Mouse (Mus musculus): Measurements from ENCODE around the gene Srrm4. TPM values are rescaled to one million over a fixed set of nuclear protein-coding genes. Genes with fewer than 3 reads are reported as not detected.
A peak's percentile ranks its signal among the peaks of the same experiment; 100 is the strongest.

Srrm4 gene
- polyA plus RNA-seq, 1 experiment from 2014 or later, result 22.6 TPM

DNA sequence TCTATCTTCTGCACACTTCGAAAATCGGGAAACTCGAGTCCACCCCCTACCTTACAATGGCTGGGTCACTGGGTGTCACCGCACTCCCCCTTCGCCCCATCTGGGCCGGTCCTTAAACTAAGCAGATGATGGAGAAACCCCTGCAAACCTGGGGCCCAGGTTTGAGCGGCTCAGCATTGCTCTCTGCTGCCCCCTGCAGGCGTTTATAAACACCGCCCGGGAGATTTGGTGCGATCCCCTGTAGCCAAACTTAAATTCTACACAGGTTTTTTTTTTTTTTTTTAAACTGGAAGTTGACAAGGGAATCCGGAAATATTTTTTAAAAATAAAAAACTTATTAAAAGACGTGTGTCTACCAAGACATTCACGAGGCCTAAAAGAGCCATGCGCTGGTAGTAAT, 115.6 kb downstream of the Srrm4 start:
- Histone ChIP-seq H3K9me3 (ENCODE audit: control insufficient read depth, low read length) (no peaks in the 10 kb centered on the region), H3K27me3 (ENCODE audit: control insufficient read depth, insufficient read depth, low read length) (no peaks in the 10 kb centered on the region), H3K36me3 (ENCODE audit: control insufficient read depth, insufficient read depth, low read length) (peaks cover 19% of the 10 kb centered on the region), H3K9ac (replicated peaks; ENCODE audit: low read length) (no peak overlapping the region), H3K4me2 (ENCODE audit: low read length) (no peak overlapping the region), H3K27ac (replicated peaks; ENCODE audit: low read depth, low read length) (no peak overlapping the region), H3K4me3 (replicated peaks; ENCODE audit: low read depth, low read length) (no peak overlapping the region), H3K4me1 (ENCODE audit: control insufficient read depth, insufficient read depth, low read length) (no peaks in the 10 kb centered on the region)
- ATAC-seq (ENCODE audit: low FRiP score, low TSS enrichment) (no peak), DNase-seq (peak; percentile 84)
- 14% methylated on average over 15 of the region's 15 CpGs for WGBS

DNA sequence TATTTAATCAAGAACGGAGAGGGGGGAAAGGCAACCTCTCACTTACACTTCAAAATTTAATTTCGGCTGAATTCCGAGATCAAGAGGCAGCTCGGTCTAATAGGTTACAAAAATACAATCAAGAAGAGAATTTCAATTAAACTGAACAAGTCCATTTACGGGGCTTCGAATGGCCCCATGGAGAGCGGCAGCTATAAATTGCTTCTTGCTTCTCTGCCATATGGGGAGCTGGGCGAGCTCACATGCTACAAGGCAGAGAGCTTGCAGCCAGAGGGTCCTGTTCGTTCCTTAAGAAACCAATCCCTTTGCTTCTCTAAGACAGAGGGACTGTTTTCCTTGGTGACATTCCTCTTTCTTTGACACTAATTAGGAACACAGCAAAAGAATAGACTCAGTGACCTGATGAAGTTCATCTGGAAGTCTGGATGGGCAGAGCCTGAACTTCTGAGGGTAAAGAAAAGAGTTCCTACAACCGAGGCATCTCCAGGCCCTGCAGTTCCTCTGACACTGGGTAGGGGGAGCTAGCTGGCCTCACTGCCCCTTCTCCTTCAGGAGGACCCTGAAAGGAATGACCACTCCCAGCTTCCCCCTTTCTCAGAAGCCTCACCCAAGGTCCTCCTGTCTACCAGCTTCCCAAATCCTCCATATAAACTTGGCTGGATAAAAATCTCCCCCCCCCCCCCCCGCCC, 130.1 kb downstream of the Srrm4 start:
- Histone ChIP-seq H3K9me3 (ENCODE audit: control insufficient read depth, low read length) (peaks cover 24% of the 10 kb centered on the region), H3K9ac (replicated peaks; ENCODE audit: low read length) (no peak overlapping the region), H3K4me1 (ENCODE audit: control insufficient read depth, insufficient read depth, low read length) (peaks cover 15% of the 10 kb centered on the region), H3K36me3 (ENCODE audit: control insufficient read depth, insufficient read depth, low read length) (peaks cover 51% of the 10 kb centered on the region), H3K27me3 (ENCODE audit: control insufficient read depth, insufficient read depth, low read length) (no peaks in the 10 kb centered on the region), H3K4me2 (ENCODE audit: low read length) (no peak overlapping the region), H3K27ac (replicated peaks; ENCODE audit: low read depth, low read length) (no peak overlapping the region), H3K4me3 (replicated peaks; ENCODE audit: low read depth, low read length) (no peak overlapping the region)
- WGBS, result 40% methylated on average over 11 of the region's 11 CpGs
- peak; percentile 50 for DNase-seq
- ATAC-seq (ENCODE audit: low FRiP score, low TSS enrichment), result no peak

DNA sequence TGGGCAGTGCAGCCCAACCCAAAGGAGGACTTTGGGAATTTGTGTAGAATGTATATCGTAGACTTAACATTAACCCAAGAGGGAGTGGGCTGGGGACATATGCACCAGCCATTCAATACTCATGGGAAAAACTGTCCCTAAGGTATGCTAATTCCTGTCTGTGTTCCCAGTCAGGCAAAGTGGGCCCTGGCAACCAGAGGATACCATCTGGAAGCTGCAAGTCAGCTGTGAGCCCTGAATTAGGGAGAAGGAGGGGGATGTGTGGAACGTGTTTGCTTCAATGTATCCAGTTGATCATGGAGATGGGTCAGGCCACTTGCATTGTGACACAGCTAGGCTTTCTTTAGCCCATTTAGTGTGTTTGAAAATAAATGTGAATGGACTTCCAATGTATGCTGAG, 131.6 kb downstream of the Srrm4 start:
- H3K4me1 ChIP-seq (ENCODE audit: control insufficient read depth, insufficient read depth, low read length), result peaks cover 15% of the 10 kb centered on the region
- DNase-seq (no peak), ATAC-seq (ENCODE audit: low FRiP score, low TSS enrichment) (no peak)
- H3K36me3 ChIP-seq (ENCODE audit: control insufficient read depth, insufficient read depth, low read length), result peaks cover 39% of the 10 kb centered on the region
- H3K27ac ChIP-seq (replicated peaks; ENCODE audit: low read depth, low read length), result no peak overlapping the region
- no peak overlapping the region for H3K9ac ChIP-seq (replicated peaks; ENCODE audit: low read length)
- WGBS, result 58% methylated on average over 2 of the region's 2 CpGs
- H3K27me3 ChIP-seq (ENCODE audit: control insufficient read depth, insufficient read depth, low read length), result no peaks in the 10 kb centered on the region
- H3K4me3 ChIP-seq (replicated peaks; ENCODE audit: low read depth, low read length), result no peak overlapping the region
- H3K9me3 ChIP-seq (ENCODE audit: control insufficient read depth, low read length), result peaks cover 9% of the 10 kb centered on the region
- no peak overlapping the region for H3K4me2 ChIP-seq (ENCODE audit: low read length)

DNA sequence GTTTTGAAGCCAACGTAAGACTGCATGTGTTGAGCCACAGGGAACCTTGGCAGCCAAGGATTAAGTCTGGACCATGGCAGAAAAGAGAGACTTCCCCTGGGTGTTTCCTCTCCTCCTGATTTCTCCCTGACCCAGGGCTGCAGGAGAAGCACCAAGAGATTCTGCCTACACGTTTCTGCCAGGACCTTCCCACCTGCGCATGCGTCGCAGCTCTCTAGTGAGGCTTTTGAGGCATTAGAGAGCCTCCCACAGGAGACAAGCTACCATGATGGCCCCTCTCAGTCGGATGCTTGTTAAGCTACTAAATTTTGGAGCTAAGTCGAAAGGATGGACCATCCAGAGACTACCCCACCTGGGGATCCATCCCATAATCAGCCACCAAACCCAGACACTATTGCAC, 133.8 kb downstream of the Srrm4 start:
- no peak overlapping the region for H3K27ac ChIP-seq (replicated peaks; ENCODE audit: low read depth, low read length)
- WGBS, result 75% methylated on average over 7 of the region's 7 CpGs
- H3K9ac ChIP-seq (replicated peaks; ENCODE audit: low read length), result no peak overlapping the region
- H3K4me3 ChIP-seq (replicated peaks; ENCODE audit: low read depth, low read length), result no peak overlapping the region
- no peak overlapping the region for H3K4me2 ChIP-seq (ENCODE audit: low read length)
- DNase-seq, result no peak
- peaks cover 25% of the 10 kb centered on the region for H3K36me3 ChIP-seq (ENCODE audit: control insufficient read depth, insufficient read depth, low read length)
- no peaks in the 10 kb centered on the region for H3K9me3 ChIP-seq (ENCODE audit: control insufficient read depth, low read length)
- H3K4me1 ChIP-seq (ENCODE audit: control insufficient read depth, insufficient read depth, low read length), result peaks cover 17% of the 10 kb centered on the region
- no peaks in the 10 kb centered on the region for H3K27me3 ChIP-seq (ENCODE audit: control insufficient read depth, insufficient read depth, low read length)
- ATAC-seq (ENCODE audit: low FRiP score, low TSS enrichment), result no peak

DNA sequence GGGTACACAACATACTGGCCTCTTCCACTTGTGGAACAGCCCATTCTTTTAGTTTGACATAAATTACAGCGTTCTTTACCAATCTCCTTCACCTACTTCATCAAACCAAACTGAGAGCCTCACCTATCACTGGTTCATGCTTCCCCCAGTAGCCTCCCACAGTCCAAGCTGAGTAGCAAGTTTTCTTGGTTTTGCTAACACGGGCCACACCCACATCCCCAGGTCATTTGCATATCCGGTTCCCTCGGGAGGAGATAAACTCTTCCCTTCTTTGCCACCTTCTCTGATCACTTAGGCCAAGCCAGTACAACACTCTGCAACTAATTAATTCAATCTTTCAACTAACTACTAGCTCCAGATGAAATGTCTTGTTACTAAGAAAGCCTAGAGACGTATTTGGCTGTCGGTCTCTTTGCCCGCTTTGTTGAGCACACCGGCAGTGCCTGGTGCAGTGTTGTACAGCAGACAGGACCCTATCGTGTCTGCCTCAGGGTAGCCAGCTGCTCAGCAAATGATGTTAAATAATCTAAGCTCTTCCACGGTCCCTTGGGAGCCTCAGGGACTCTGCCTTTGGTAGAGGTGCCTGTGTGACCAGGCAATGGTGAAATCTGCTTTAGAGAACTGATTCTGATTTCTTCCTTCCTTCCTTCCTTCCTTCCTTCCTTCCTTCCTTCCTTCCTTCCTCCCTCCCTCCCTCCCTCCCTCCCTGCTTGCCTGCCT, 134.7 kb downstream of the Srrm4 start:
- H3K4me2 ChIP-seq (ENCODE audit: low read length), result no peak overlapping the region
- H3K9me3 ChIP-seq (ENCODE audit: control insufficient read depth, low read length), result no peaks in the 10 kb centered on the region
- H3K4me1 ChIP-seq (ENCODE audit: control insufficient read depth, insufficient read depth, low read length), result peaks cover 17% of the 10 kb centered on the region
- H3K27ac ChIP-seq (replicated peaks; ENCODE audit: low read depth, low read length), result no peak overlapping the region
- WGBS, result 28% methylated on average over 10 of the region's 10 CpGs
- ATAC-seq (ENCODE audit: low FRiP score, low TSS enrichment), result no peak
- no peaks in the 10 kb centered on the region for H3K27me3 ChIP-seq (ENCODE audit: control insufficient read depth, insufficient read depth, low read length)
- no peak overlapping the region for H3K4me3 ChIP-seq (replicated peaks; ENCODE audit: low read depth, low read length)
- peak; percentile 77 for DNase-seq
- H3K36me3 ChIP-seq (ENCODE audit: control insufficient read depth, insufficient read depth, low read length), result peaks cover 27% of the 10 kb centered on the region
- no peak overlapping the region for H3K9ac ChIP-seq (replicated peaks; ENCODE audit: low read length)

DNA sequence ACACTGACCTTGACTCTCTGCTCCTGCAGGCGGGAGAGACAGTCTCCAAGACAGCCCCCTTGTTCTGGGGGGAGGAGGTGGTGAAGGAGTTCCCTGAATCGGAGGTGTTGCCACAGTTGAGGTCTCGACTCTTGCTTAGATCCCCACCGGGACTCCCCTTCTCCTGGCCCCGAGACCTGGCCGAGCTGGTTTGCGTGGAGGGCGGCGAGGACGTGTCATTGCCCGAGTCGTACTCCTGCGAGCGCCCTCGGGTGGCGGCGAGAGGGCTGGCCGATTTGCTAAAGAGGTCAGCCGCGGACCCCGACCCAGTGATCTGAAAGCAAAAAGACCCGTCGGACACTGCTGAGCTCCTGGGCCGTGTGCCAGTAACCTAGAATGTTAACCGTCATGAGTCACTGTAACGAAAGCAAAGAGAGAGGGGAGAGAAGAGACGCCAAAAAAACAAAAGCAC, 138.2 kb downstream of the Srrm4 start:
- no peak overlapping the region for H3K4me3 ChIP-seq (replicated peaks; ENCODE audit: low read depth, low read length)

DNA sequence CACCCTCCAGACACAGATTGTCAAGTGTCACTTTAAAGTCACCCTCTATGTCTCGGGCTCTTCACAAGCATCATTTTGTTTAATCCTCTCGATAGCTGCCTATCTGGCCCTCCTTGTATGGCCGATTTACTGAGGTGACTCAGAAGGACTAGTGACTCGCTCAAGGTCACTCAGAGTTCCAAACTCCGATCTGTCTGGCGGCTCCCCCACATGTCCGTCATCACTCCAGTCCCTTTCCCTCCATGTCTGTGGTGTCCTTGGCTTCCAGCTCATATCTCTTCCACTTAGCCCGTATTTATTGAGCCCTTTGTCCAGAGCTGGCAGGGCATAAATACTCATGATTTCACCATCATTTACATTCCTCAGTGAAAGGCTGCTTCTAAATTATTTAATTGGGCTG, 140.7 kb downstream of the Srrm4 start:
- ATAC-seq (ENCODE audit: low FRiP score, low TSS enrichment) (no peak), DNase-seq (no peak)
- H3K4me1 ChIP-seq (ENCODE audit: control insufficient read depth, insufficient read depth, low read length), result 0 out of 2 replicates have a peak, but pooled peaks cover 9% of the 10 kb centered on the region
- no peaks in the 10 kb centered on the region for H3K27me3 ChIP-seq (ENCODE audit: control insufficient read depth, insufficient read depth, low read length)
- no peak overlapping the region for H3K4me3 ChIP-seq (replicated peaks; ENCODE audit: low read depth, low read length)
- no peaks in the 10 kb centered on the region for H3K9me3 ChIP-seq (ENCODE audit: control insufficient read depth, low read length)
- H3K4me2 ChIP-seq (ENCODE audit: low read length), result no peak overlapping the region
- WGBS, result 91% methylated on average over 8 of the region's 8 CpGs
- H3K9ac ChIP-seq (replicated peaks; ENCODE audit: low read length), result no peak overlapping the region
- peaks cover 25% of the 10 kb centered on the region; the same call in 1 of the 2 replicates for H3K36me3 ChIP-seq (ENCODE audit: control insufficient read depth, insufficient read depth, low read length)
- H3K27ac ChIP-seq (replicated peaks; ENCODE audit: low read depth, low read length), result no peak overlapping the region

More for the DNA sequence above, 138.2 kb downstream of the Srrm4 start:
- Histone ChIP-seq H3K4me1 (ENCODE audit: control insufficient read depth, insufficient read depth, low read length) (peaks cover 6% of the 10 kb centered on the region; the same call in 1 of the 2 replicates), H3K27me3 (ENCODE audit: control insufficient read depth, insufficient read depth, low read length) (no peaks in the 10 kb centered on the region), H3K4me2 (ENCODE audit: low read length) (peak overlapping the region; percentile 26), H3K36me3 (ENCODE audit: control insufficient read depth, insufficient read depth, low read length) (peaks cover 23% of the 10 kb centered on the region; the same call in 1 of the 2 replicates), H3K9ac (replicated peaks; ENCODE audit: low read length) (no peak overlapping the region), H3K9me3 (ENCODE audit: control insufficient read depth, low read length) (no peaks in the 10 kb centered on the region), H3K27ac (replicated peaks; ENCODE audit: low read depth, low read length) (no peak overlapping the region)
- WGBS, result 4% methylated on average over 27 of the region's 27 CpGs
- DNase-seq, result peak; percentile 74
- no peak for ATAC-seq (ENCODE audit: low FRiP score, low TSS enrichment)

DNA sequence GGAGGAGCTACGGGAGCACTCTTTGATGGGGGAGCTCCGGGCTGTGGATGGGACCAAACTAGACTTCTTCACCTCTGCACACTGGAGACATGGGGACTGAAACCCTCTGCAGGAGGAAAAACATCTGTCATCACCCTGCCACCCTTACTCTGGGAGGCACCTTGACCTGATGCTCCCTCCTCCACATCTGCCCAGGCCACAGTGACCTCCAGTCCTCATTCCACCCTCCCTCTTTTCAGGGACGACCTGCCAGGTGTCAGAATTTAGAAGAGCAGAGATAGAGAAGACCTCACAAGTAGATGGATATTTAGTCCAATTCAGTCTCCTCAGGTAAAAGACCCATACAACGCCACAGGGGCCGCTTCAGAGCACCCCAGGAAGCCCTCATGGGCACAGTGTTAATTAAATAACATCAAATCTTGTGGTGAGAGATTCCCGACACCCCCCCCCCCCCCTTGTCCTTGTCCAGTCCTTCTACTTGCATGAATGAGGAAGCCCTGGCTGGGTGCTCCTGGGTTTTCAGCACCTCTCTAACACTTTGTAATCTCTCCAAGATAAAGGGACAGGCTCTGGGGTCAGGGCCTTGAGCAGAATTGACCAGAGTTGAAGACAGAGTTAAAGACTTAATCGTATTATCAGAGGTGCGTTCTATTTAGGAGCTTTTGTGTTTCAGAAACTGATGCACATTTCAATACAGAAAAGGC, 141.9 kb downstream of the Srrm4 start:
- no peak overlapping the region for H3K4me2 ChIP-seq (ENCODE audit: low read length)
- WGBS, result 64% methylated on average over 8 of the region's 8 CpGs

More for the DNA sequence above, 141.9 kb downstream of the Srrm4 start:
- Histone ChIP-seq H3K36me3 (ENCODE audit: control insufficient read depth, insufficient read depth, low read length) (peaks cover 25% of the 10 kb centered on the region; the same call in 1 of the 2 replicates), H3K4me3 (replicated peaks; ENCODE audit: low read depth, low read length) (no peak overlapping the region), H3K27ac (replicated peaks; ENCODE audit: low read depth, low read length) (no peak overlapping the region), H3K9me3 (ENCODE audit: control insufficient read depth, low read length) (no peaks in the 10 kb centered on the region), H3K9ac (replicated peaks; ENCODE audit: low read length) (no peak overlapping the region), H3K27me3 (ENCODE audit: control insufficient read depth, insufficient read depth, low read length) (no peaks in the 10 kb centered on the region), H3K4me1 (ENCODE audit: control insufficient read depth, insufficient read depth, low read length) (0 out of 2 replicates have a peak, but pooled peaks cover 9% of the 10 kb centered on the region)
- ATAC-seq (ENCODE audit: low FRiP score, low TSS enrichment) (no peak), DNase-seq (no peak)
